Mouse (Mus musculus) 416B (cell line): ENCODE results near the gene Plekha8.

Experiments used
- DNase-seq: peaks from one replicate; pipeline ENCODE4 v3.0.0; 2011; ENCODE audit warnings: low read depth

The Plekha8 gene

GRCm38 (mm10) chr6:54643181-54643580 is 48.3 kb downstream of the Plekha8 start:
- no peak for DNase-seq

GRCm38 (mm10) chr6:54655471-54656095 is 60.7 kb downstream of the Plekha8 start:
- DNase-seq: peak; percentile 6

- no peak for DNase-seq
Measured at GRCm38 (mm10) chr6:54657861-54658260, 63.0 kb downstream of the Plekha8 start.

GRCm38 (mm10) chr6:54669868-54670267 is 75.0 kb downstream of the Plekha8 start:
- no peak for DNase-seq

- DNase-seq: no peak
Measured at GRCm38 (mm10) chr6:54672901-54673300, 78.0 kb downstream of the Plekha8 start.

- DNase-seq: no peak
Measured at GRCm38 (mm10) chr6:54679686-54680085, 84.8 kb downstream of the Plekha8 start.

GRCm38 (mm10) chr6:54680891-54681745 is 86.2 kb downstream of the Plekha8 start, which contains the start of gene Mturn:
TSS of gene Mturn (plus strand) at chr6:54681624.
- peak; percentile 8 for DNase-seq

GRCm38 (mm10) chr6:54681746-54682428 is 87.0 kb downstream of the Plekha8 start:
- no peak for DNase-seq

GRCm38 (mm10) chr6:54684085-54684484 is 89.2 kb downstream of the Plekha8 start:
- no peak for DNase-seq

GRCm38 (mm10) chr6:54685103-54685502 is 90.2 kb downstream of the Plekha8 start:
- DNase-seq: no peak

- no peak for DNase-seq
Measured at GRCm38 (mm10) chr6:54685716-54686395, 90.9 kb downstream of the Plekha8 start.

- DNase-seq: no peak
Measured at GRCm38 (mm10) chr6:54686946-54687737, 92.2 kb downstream of the Plekha8 start.

GRCm38 (mm10) chr6:54688467-54689323 is 93.8 kb downstream of the Plekha8 start:
- DNase-seq: no peak

GRCm38 (mm10) chr6:54689686-54690085 is 94.8 kb downstream of the Plekha8 start:
- DNase-seq: no peak

GRCm38 (mm10) chr6:54690838-54691237 is 95.9 kb downstream of the Plekha8 start:
- no peak for DNase-seq

GRCm38 (mm10) chr6:54691368-54692116 is 96.6 kb downstream of the Plekha8 start:
- no peak for DNase-seq

GRCm38 (mm10) chr6:54692201-54692600 is 97.3 kb downstream of the Plekha8 start:
- DNase-seq: no peak

GRCm38 (mm10) chr6:54693286-54693685 is 98.4 kb downstream of the Plekha8 start:
- no peak for DNase-seq
